Mouse (Mus musculus) ovary, postnatal 36 days (tissue): Measurements from ENCODE around the gene Tsacc.
A peak's percentile ranks its signal among the peaks of the same experiment; 100 is the strongest.
"Not testable (repeated sequence)": the region's sequence is repeated elsewhere in the genome, so short reads cannot be mapped to it uniquely, and the experiment has no call there.

Experiments used
- DNase-seq: peaks from one replicate; pipeline ENCODE4 v3.0.0; 2022; ENCODE audit warnings: low spot score, mixed read lengths

Tsacc gene

GRCm38 (mm10) chr3:88284815-88285564 lies 11.8 kb downstream of the Tsacc start:
- not testable (repeated sequence) for DNase-seq

GRCm38 (mm10) chr3:88281141-88281916 lies 15.5 kb downstream of the Tsacc start:
- not testable (repeated sequence) for DNase-seq

GRCm38 (mm10) chr3:88280035-88280434 lies 16.8 kb downstream of the Tsacc start:
- DNase-seq: no peak

- DNase-seq: peak; percentile 27
These were observed 20.2 kb downstream of the Tsacc start for GRCm38 (mm10) chr3:88276529-88277143.

GRCm38 (mm10) chr3:88276121-88276520 lies 20.7 kb downstream of the Tsacc start:
- DNase-seq: no peak

- DNase-seq: no peak
These were observed 22.8 kb downstream of the Tsacc start for GRCm38 (mm10) chr3:88274002-88274401.

GRCm38 (mm10) chr3:88271859-88272258 lies 24.9 kb downstream of the Tsacc start:
- no peak for DNase-seq

- DNase-seq: not testable (repeated sequence)
These were observed 25.5 kb downstream of the Tsacc start for GRCm38 (mm10) chr3:88271298-88271697.

GRCm38 (mm10) chr3:88268991-88269390 lies 27.8 kb downstream of the Tsacc start:
- no peak for DNase-seq

GRCm38 (mm10) chr3:88268014-88268413 lies 28.8 kb downstream of the Tsacc start:
- not testable (repeated sequence) for DNase-seq

GRCm38 (mm10) chr3:88262346-88262745 lies 34.5 kb downstream of the Tsacc start:
- no peak for DNase-seq

GRCm38 (mm10) chr3:88256382-88256781 lies 40.4 kb downstream of the Tsacc start:
- no peak for DNase-seq

GRCm38 (mm10) chr3:88255950-88256349 lies 40.8 kb downstream of the Tsacc start:
- no peak for DNase-seq

GRCm38 (mm10) chr3:88254268-88254926 lies 42.4 kb downstream of the Tsacc start, which contains the start of gene Rhbg:
Rhbg (minus strand) TSS chr3:88254709.
- peak; percentile 62 for DNase-seq

GRCm38 (mm10) chr3:88252739-88253138 lies 44.1 kb downstream of the Tsacc start:
- no peak for DNase-seq

- peak; percentile 26 for DNase-seq
These were observed 48.4 kb downstream of the Tsacc start for GRCm38 (mm10) chr3:88248406-88248805.

- no peak for DNase-seq
These were observed 49.1 kb downstream of the Tsacc start for GRCm38 (mm10) chr3:88247666-88248065.

- DNase-seq: peak; percentile 70
These were observed 51.0 kb downstream of the Tsacc start for GRCm38 (mm10) chr3:88245811-88246210.

GRCm38 (mm10) chr3:88244071-88244470 lies 52.7 kb downstream of the Tsacc start:
- peak; percentile 42 for DNase-seq

- DNase-seq: peak; percentile 68
These were observed 54.3 kb downstream of the Tsacc start for GRCm38 (mm10) chr3:88242531-88242930.

- DNase-seq: no peak
These were observed 55.6 kb downstream of the Tsacc start for GRCm38 (mm10) chr3:88241045-88241786.
